Mouse (Mus musculus) adrenal gland, adult 18-20 months (tissue): ENCODE data around the gene Slco1a1. TPM values are rescaled to one million over a fixed set of nuclear protein-coding genes. Genes with fewer than 3 reads are reported as not detected.
"Not testable (repeated sequence)": the region's sequence is repeated elsewhere in the genome, so short reads cannot be mapped to it uniquely, and the experiment has no call there.

Source experiments
- DNase-seq, 2 experiments: peaks; one replicate each; pipeline ENCODE4 v3.0.0; 2021 to 2022; ENCODE audit warnings: low spot score in 2 of 2
- long read RNA-seq, 2 experiments: library from polyadenylated mRNA; stranded (forward); transcript quantifications; one replicate each; pipeline ENCODE4 v2.0.0; 2021
- total RNA-seq, 2 experiments: library from RNA; stranded (reverse); gene quantifications; 1 replicate in 1 of 2; 2 replicates in 1 of 2; pipeline ENCODE4 v1.2.3; 2021

Slco1a1 gene
- not detected for total RNA-seq
- long read RNA-seq, experiment 1: 0 reads
- long read RNA-seq, experiment 2: 0 reads

- DNase-seq: no peak
These were observed at the start of gene Slco1a1 for GRCm38 (mm10) chr6:141946862-141947261. TSS of gene Slco1a1 (minus strand) at chr6:141946962.

- DNase-seq: no peak
These were observed 40.0 kb upstream of the Slco1a1 start for GRCm38 (mm10) chr6:141986772-141987171.

GRCm38 (mm10) chr6:141984644-141985043 lies 37.9 kb upstream of the Slco1a1 start:
- no peak for DNase-seq

- no peak for DNase-seq
These were observed 15.7 kb upstream of the Slco1a1 start for GRCm38 (mm10) chr6:141962420-141962819.

- DNase-seq: no peak
These were observed 15.1 kb upstream of the Slco1a1 start for GRCm38 (mm10) chr6:141961861-141962260.

GRCm38 (mm10) chr6:141960482-141960881 lies 13.7 kb upstream of the Slco1a1 start:
- no peak for DNase-seq

GRCm38 (mm10) chr6:141940451-141940850 lies 6.3 kb downstream of the Slco1a1 start:
- no peak for DNase-seq

GRCm38 (mm10) chr6:141898197-141898596 lies 48.6 kb downstream of the Slco1a1 start:
- DNase-seq: no peak

- DNase-seq: no peak
These were observed 57.0 kb downstream of the Slco1a1 start for GRCm38 (mm10) chr6:141889723-141890122.

- DNase-seq: no peak
These were observed 58.5 kb downstream of the Slco1a1 start for GRCm38 (mm10) chr6:141888248-141888647.

- no peak for DNase-seq
These were observed 64.2 kb downstream of the Slco1a1 start for GRCm38 (mm10) chr6:141882581-141882980.

GRCm38 (mm10) chr6:141875742-141876141 lies 71.0 kb downstream of the Slco1a1 start:
- not testable (repeated sequence) for DNase-seq

GRCm38 (mm10) chr6:141871711-141872110 lies 75.1 kb downstream of the Slco1a1 start:
- DNase-seq: no peak

GRCm38 (mm10) chr6:141868735-141869134 lies 78.0 kb downstream of the Slco1a1 start:
- no peak for DNase-seq

- no peak for DNase-seq
These were observed 80.7 kb downstream of the Slco1a1 start for GRCm38 (mm10) chr6:141866026-141866425.

- DNase-seq: no peak
These were observed 88.8 kb downstream of the Slco1a1 start for GRCm38 (mm10) chr6:141857735-141858531.

Other genes with a start within 250 kb of the Slco1a1 start
- gene Gm5724, start 173.2 kb downstream of the Slco1a1 start, total RNA-seq: not detected
- gene Slco1a4, start 90.8 kb downstream of the Slco1a1 start, total RNA-seq: under 1 TPM; 0.10 to 0.20 TPM
- gene Gm6614, start 64.5 kb upstream of the Slco1a1 start, total RNA-seq: not detected